Mouse (Mus musculus) limb, embryonic 13.5 days (tissue): ENCODE results near the gene Apol7e. TPM values are rescaled to one million over a fixed set of nuclear protein-coding genes. Genes with fewer than 3 reads are reported as not detected.

ENCODE experiments used
- ATAC-seq: fragments of 200-750 bp; cut with Nextera tagmentation; 2 replicates; pipeline ENCODE4 v1.8.0; 2017; ENCODE audit warnings: low read depth, moderate number of reproducible peaks, moderate TSS enrichment; ENCODE audit not compliant: low FRiP score
- H3K27ac ChIP-seq: fragments of 300-500 bp; sonication (generic); 2 replicates; pipeline ENCODE4 v1.5.1; 2015; ENCODE audit warnings: inconsistent platforms, mild to moderate bottlenecking, moderate library complexity
- H3K27me3 ChIP-seq: fragments of 300-500 bp; sonication (generic); 2 replicates; pipeline ENCODE4 v1.6.1; 2015; ENCODE audit warnings: mild to moderate bottlenecking, inconsistent platforms
- H3K36me3 ChIP-seq: fragments of 300-500 bp; sonication (generic); 2 replicates; pipeline ENCODE4 v1.6.1; 2015; ENCODE audit warnings: inconsistent platforms, mild to moderate bottlenecking, moderate library complexity
- H3K4me1 ChIP-seq: fragments of 300-500 bp; sonication (generic); 2 replicates; pipeline ENCODE4 v1.6.1; 2015; ENCODE audit warnings: inconsistent platforms
- H3K4me2 ChIP-seq: fragments of 300-500 bp; sonication (generic); replicated peaks from 2 replicates; pipeline ENCODE4 v1.6.1; 2015; ENCODE audit warnings: inconsistent platforms, mild to moderate bottlenecking, moderate library complexity
- H3K4me3 ChIP-seq: fragments of 300-500 bp; sonication (generic); 2 replicates; pipeline ENCODE4 v1.5.1; 2015; ENCODE audit warnings: moderate library complexity, mild to moderate bottlenecking, inconsistent platforms
- H3K9ac ChIP-seq: fragments of 300-500 bp; sonication (generic); 2 replicates; pipeline ENCODE4 v1.6.1; 2015; ENCODE audit warnings: mild to moderate bottlenecking, inconsistent platforms
- H3K9me3 ChIP-seq: fragments of 300-500 bp; sonication (generic); 2 replicates; pipeline ENCODE4 v1.6.1; 2016; ENCODE audit warnings: inconsistent platforms
- WGBS: fragments of 180-500 bp; shearing (Covaris S2); methylation state at CpG from one replicate; pipeline ENCODE4 v1.1.7; 2015; 5-methylcytosine and 5-hydroxymethylcytosine counted together
- polyA plus RNA-seq: library from polyadenylated mRNA; unstranded; fragments of >200 nt; fragmentation: Nextera tagmentation; extraction: Ambion mirVana; gene quantifications from 2 replicates; pipeline ENCODE4 v1.2.1, GENCODE M21; 2015

Apol7e gene
- polyA plus RNA-seq, 1 experiment from 2014 or later: not detected

DNA sequence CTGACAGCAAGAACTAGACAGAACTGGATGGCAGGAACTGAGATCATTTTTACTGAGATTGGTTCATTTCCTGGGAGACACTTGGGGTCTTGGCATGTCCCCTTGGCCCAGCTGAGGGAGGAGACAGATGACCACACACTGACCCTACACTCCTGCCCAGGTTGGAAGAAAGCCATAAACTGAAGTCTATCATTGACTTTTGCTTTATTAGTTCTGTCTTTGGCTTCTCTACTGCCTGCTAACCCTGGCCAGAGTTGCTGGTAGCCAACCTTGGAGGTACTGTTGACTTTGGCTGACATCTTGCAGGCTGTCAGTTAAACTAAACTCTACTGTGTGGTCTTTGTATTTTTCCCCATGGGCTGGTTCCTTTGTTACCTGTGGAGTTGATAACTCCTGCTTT lies 46.4 kb downstream of the Apol7e start:
- Histone ChIP-seq H3K4me3 (no peak overlapping the region), H3K4me2 (no peak overlapping the region), H3K4me1 (no peaks in the 10 kb centered on the region), H3K36me3 (no peaks in the 10 kb centered on the region), H3K27ac (no peak overlapping the region), H3K9me3 (0 out of 2 replicates have a peak, but pooled peaks cover 6% of the 10 kb centered on the region), H3K9ac (no peak overlapping the region), H3K27me3 (no peaks in the 10 kb centered on the region)
- ATAC-seq: no peak

DNA sequence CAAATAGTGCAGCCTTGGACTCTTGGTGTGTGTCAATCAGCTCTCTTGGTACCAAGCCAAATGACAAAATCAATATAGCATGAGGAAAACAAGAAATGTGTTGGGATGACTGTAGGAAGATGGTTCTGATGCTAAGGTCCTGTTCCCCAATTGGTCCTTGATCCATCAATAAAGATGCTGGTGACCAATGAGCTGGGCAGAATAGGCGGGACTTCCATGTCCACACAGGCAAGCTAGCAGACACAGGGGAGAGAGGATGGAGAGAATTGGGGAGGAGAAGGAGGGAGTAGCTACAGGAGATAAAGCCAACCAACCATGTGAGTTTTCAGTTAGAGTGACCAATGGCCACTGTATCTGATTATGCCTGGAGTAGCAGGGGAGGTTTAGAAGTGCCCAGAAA lies 47.7 kb downstream of the Apol7e start:
- 100% methylated on average over 1 of the region's 1 CpGs for WGBS
- H3K9ac ChIP-seq: no peak overlapping the region
- no peak overlapping the region for H3K27ac ChIP-seq
- H3K4me2 ChIP-seq: no peak overlapping the region
- H3K4me1 ChIP-seq: no peaks in the 10 kb centered on the region
- H3K36me3 ChIP-seq: no peaks in the 10 kb centered on the region
- H3K4me3 ChIP-seq: no peak overlapping the region
- no peak for ATAC-seq
- H3K9me3 ChIP-seq: 0 out of 2 replicates have a peak, but pooled peaks cover 6% of the 10 kb centered on the region
- no peaks in the 10 kb centered on the region for H3K27me3 ChIP-seq

- H3K36me3 ChIP-seq: no peaks in the 10 kb centered on the region
- H3K4me3 ChIP-seq: no peak overlapping the region
- no peaks in the 10 kb centered on the region for H3K27me3 ChIP-seq
- no peak overlapping the region for H3K4me2 ChIP-seq
- 0 out of 2 replicates have a peak, but pooled peaks cover 6% of the 10 kb centered on the region for H3K9me3 ChIP-seq
- no peak overlapping the region for H3K9ac ChIP-seq
- WGBS: 79% methylated on average over 3 of the region's 3 CpGs
- no peak for ATAC-seq
- H3K4me1 ChIP-seq: no peaks in the 10 kb centered on the region
- H3K27ac ChIP-seq: no peak overlapping the region
Observed at GRCm38 (mm10) chr15:77748414-77748813, 49.8 kb downstream of the Apol7e start.

DNA sequence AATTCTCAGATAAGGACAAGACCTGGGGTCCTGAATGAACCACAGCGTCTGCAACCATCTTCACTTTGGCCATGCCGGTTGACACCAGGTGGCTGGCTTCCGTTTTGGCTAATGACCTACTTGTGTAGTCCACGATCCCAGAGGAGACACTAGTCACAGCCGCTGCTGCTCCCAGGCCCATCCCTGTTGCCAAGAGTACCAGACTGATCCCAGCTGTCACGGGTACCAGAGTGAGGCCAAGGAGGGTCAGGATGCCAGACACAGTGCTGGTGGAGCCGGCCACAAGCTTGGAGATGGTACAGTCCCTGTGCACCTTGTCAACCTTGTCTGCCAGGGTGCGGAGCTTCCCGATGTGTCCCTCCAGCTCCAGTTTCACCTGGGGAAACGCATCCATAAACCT lies 51.1 kb downstream of the Apol7e start:
- H3K4me3 ChIP-seq: no peak overlapping the region
- H3K9me3 ChIP-seq: 0 out of 2 replicates have a peak, but pooled peaks cover 6% of the 10 kb centered on the region
- H3K27ac ChIP-seq: no peak overlapping the region
- WGBS: 88% methylated on average over 10 of the region's 10 CpGs
- H3K9ac ChIP-seq: no peak overlapping the region
- no peaks in the 10 kb centered on the region for H3K4me1 ChIP-seq
- no peak overlapping the region for H3K4me2 ChIP-seq
- ATAC-seq: no peak
- H3K27me3 ChIP-seq: no peaks in the 10 kb centered on the region; the same call in 1 of the 2 replicates
- H3K36me3 ChIP-seq: no peaks in the 10 kb centered on the region

- 36% methylated on average over 1 of the region's 1 CpGs for WGBS
Observed at GRCm38 (mm10) chr15:77750461-77750860, 51.8 kb downstream of the Apol7e start.

DNA sequence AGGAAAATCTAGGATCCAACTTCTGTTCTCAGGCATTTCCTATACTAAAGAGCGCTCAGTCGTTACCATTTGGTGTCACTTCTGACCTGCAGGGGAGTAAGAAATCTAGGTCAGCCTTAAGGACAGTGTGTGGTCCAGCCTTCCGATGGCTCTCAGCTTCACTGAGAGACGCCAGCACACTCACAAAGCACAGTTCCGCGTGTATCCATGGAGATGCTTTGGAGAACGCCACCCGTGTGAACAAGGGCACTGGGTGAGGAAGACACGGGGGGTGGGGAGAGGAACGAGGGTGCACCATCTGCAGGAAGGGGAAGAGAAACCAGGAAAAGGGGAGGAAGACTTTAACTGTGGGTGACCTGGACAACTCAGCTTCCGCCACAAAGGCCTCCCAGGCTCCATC lies 53.8 kb downstream of the Apol7e start:
- Histone ChIP-seq H3K4me2 (no peak overlapping the region), H3K27me3 (no peaks in the 10 kb centered on the region; the same call in 1 of the 2 replicates), H3K9ac (no peak overlapping the region), H3K4me1 (no peaks in the 10 kb centered on the region), H3K4me3 (no peak overlapping the region), H3K27ac (no peak overlapping the region), H3K9me3 (0 out of 2 replicates have a peak, but pooled peaks cover 6% of the 10 kb centered on the region), H3K36me3 (no peaks in the 10 kb centered on the region)
- no peak for ATAC-seq
- 62% methylated on average over 11 of the region's 11 CpGs for WGBS

More at GRCm38 (mm10) chr15:77750461-77750860, 51.8 kb downstream of the Apol7e start:
- Histone ChIP-seq H3K27me3 (no peaks in the 10 kb centered on the region; the same call in 1 of the 2 replicates), H3K27ac (no peak overlapping the region), H3K4me3 (no peak overlapping the region), H3K36me3 (no peaks in the 10 kb centered on the region), H3K9me3 (0 out of 2 replicates have a peak, but pooled peaks cover 6% of the 10 kb centered on the region), H3K9ac (no peak overlapping the region), H3K4me2 (no peak overlapping the region), H3K4me1 (no peaks in the 10 kb centered on the region)
- no peak for ATAC-seq

- ATAC-seq: no peak
- Histone ChIP-seq H3K27me3 (no peaks in the 10 kb centered on the region; the same call in 1 of the 2 replicates), H3K4me2 (no peak overlapping the region), H3K4me1 (no peaks in the 10 kb centered on the region), H3K9me3 (no peaks in the 10 kb centered on the region), H3K36me3 (peaks cover 8% of the 10 kb centered on the region), H3K27ac (no peak overlapping the region), H3K4me3 (no peak overlapping the region), H3K9ac (no peak overlapping the region)
- WGBS: 24% methylated on average over 2 of the region's 2 CpGs
Observed at GRCm38 (mm10) chr15:77755132-77755531, 56.5 kb downstream of the Apol7e start.

GRCm38 (mm10) chr15:77756081-77756480 lies 57.4 kb downstream of the Apol7e start:
- 54% methylated on average over 2 of the region's 2 CpGs for WGBS
- Histone ChIP-seq H3K36me3 (peaks cover 17% of the 10 kb centered on the region), H3K4me2 (no peak overlapping the region), H3K4me1 (no peaks in the 10 kb centered on the region), H3K27me3 (no peaks in the 10 kb centered on the region; the same call in 1 of the 2 replicates), H3K9me3 (no peaks in the 10 kb centered on the region), H3K9ac (no peak overlapping the region), H3K4me3 (no peak overlapping the region), H3K27ac (no peak overlapping the region)
- no peak for ATAC-seq

- no peaks in the 10 kb centered on the region for H3K9me3 ChIP-seq
- H3K27ac ChIP-seq: no peak within 1 kb of the TSS
- H3K4me2 ChIP-seq: no peak within 1 kb of the TSS
- no peak within 1 kb of the TSS for H3K9ac ChIP-seq
- no peak for ATAC-seq
- H3K4me3 ChIP-seq: no peak within 1 kb of the TSS
- no peaks in the 10 kb centered on the region for H3K4me1 ChIP-seq
- peaks cover 25% of the 10 kb centered on the region for H3K36me3 ChIP-seq
- H3K27me3 ChIP-seq: no peaks in the 10 kb centered on the region; the same call in 1 of the 2 replicates
- 11% methylated on average over 9 of the region's 9 CpGs for WGBS
Observed at GRCm38 (mm10) chr15:77756848-77757247, 58.2 kb downstream of the Apol7e start, which contains the start of gene Apol8. TSS of gene Apol8 (minus strand) at chr15:77757003.

DNA sequence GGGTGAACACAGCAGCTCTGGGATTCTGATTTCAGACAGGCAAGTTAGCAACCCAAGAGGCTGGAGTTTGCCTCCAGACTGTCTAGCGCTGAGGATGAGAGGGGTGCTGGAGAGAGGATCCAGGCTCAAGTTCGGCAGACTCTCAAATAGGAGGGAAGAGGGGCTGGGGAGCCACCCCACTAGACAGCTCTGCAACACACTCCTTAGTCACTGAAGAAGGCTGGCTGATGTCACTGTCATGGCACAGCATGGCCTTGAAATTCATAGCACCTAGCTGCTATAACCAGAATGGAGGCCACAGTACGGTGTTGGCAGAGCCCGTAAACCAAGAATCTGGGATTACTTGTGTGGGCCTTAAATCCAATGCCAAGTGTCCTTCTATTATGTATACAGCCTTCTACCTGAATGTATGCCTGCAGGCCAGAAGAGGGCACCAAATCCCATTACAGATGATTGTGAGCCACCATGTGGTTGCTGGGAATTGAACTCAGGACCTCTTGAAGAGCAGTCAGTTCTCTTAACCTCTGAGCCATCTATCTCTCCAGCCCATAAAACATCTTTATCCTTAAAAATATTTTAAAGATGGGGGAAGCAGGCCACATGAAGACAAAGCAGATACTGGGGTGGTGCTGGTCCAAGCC lies 59.0 kb downstream of the Apol7e start:
- ATAC-seq: no peak
- H3K4me2 ChIP-seq: no peak overlapping the region
- H3K4me1 ChIP-seq: no peaks in the 10 kb centered on the region
- H3K9ac ChIP-seq: no peak overlapping the region
- peaks cover 33% of the 10 kb centered on the region for H3K36me3 ChIP-seq
- no peak overlapping the region for H3K27ac ChIP-seq
- no peaks in the 10 kb centered on the region; the same call in 1 of the 2 replicates for H3K27me3 ChIP-seq
- no peak overlapping the region for H3K4me3 ChIP-seq
- no peaks in the 10 kb centered on the region for H3K9me3 ChIP-seq
- WGBS: 73% methylated on average over 4 of the region's 4 CpGs

GRCm38 (mm10) chr15:77760037-77760436 lies 61.4 kb downstream of the Apol7e start:
- Histone ChIP-seq H3K27ac (no peak overlapping the region), H3K4me1 (peaks cover 13% of the 10 kb centered on the region), H3K4me2 (no peak overlapping the region), H3K9me3 (no peaks in the 10 kb centered on the region), H3K36me3 (peaks cover 57% of the 10 kb centered on the region), H3K9ac (no peak overlapping the region), H3K4me3 (no peak overlapping the region), H3K27me3 (no peaks in the 10 kb centered on the region; the same call in 1 of the 2 replicates)
- no peak for ATAC-seq
- 94% methylated on average over 16 of the region's 16 CpGs for WGBS

DNA sequence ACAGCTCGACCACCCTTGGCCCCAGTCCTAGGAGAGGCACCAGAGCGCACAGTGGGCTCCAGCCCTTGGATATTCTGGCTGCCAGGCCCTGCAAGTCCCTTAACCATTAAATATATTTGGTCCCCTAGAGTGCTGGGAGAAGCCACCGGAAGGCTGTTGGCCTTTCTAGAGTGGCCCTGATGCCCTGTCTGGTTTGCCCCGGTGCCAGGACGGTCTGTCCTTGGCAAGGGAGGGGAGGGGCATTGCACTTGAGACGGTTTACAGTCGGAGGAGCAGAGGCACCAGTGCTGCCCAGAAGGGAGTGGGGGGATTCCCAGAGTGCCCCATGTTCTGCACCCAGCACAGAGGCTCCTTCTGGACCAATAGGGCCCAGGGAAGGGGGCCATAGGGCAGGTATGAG lies 62.4 kb downstream of the Apol7e start:
- Histone ChIP-seq H3K4me2 (no peak overlapping the region), H3K9me3 (no peaks in the 10 kb centered on the region), H3K9ac (no peak overlapping the region), H3K36me3 (peaks cover 67% of the 10 kb centered on the region), H3K27me3 (no peaks in the 10 kb centered on the region), H3K4me3 (no peak overlapping the region), H3K27ac (no peak overlapping the region), H3K4me1 (peaks cover 21% of the 10 kb centered on the region)
- WGBS: 97% methylated on average over 7 of the region's 7 CpGs
- ATAC-seq: no peak
